Mouse (Mus musculus): ENCODE results near the gene Phf13. TPM values are rescaled to one million over a fixed set of nuclear protein-coding genes. Genes with fewer than 3 reads are reported as not detected.
A peak's percentile ranks its signal among the peaks of the same experiment; 100 is the strongest.

Phf13 gene
- polyA plus RNA-seq, 1 experiment from 2014 or later: 23.1 TPM

- DNase-seq (ENCODE audit: low spot score) (no peak), ATAC-seq (replicated peaks; ENCODE audit: insufficient number of reproducible peaks, low FRiP score, low TSS enrichment, low read depth) (peak; percentile 5; the same call in 1 of the 2 replicates)
- Histone ChIP-seq H3K36me3 (replicated peaks; ENCODE audit: control insufficient read depth, insufficient read depth, low read depth, low read length) (no peaks in the 10 kb centered on the region), H3K4me1 (ENCODE audit: control insufficient read depth, insufficient read depth, low read length) (peaks cover 4% of the 10 kb centered on the region), H3K4me2 (ENCODE audit: low read depth, low read length) (peak overlapping the region; percentile 100), H3K4me3 (ENCODE audit: low read depth, low read length) (peak overlapping the region; percentile 73), H3K27me3 (ENCODE audit: control insufficient read depth, insufficient read depth, low read length) (no peaks in the 10 kb centered on the region; the same call in 1 of the 2 replicates), H3K9me3 (replicated peaks; ENCODE audit: control insufficient read depth, low read length) (no peaks in the 10 kb centered on the region), H3K27ac (replicated peaks; ENCODE audit: low read depth, low read length) (no peak overlapping the region), H3K9ac (replicated peaks; ENCODE audit: low read length) (peak overlapping the region; percentile 46)
- WGBS: 2% methylated on average over 10 of the region's 10 CpGs
Observed at GRCm38 (mm10) chr4:152010091-152010706, 14.1 kb upstream of the Phf13 start.

GRCm38 (mm10) chr4:152009076-152010051 lies 13.3 kb upstream of the Phf13 start:
- ATAC-seq (replicated peaks; ENCODE audit: insufficient number of reproducible peaks, low FRiP score, low TSS enrichment, low read depth) (peak; percentile 61), DNase-seq (ENCODE audit: low spot score) (peak; percentile 53)
- Histone ChIP-seq H3K36me3 (replicated peaks; ENCODE audit: control insufficient read depth, insufficient read depth, low read depth, low read length) (no peaks in the 10 kb centered on the region), H3K4me2 (ENCODE audit: low read depth, low read length) (peak overlapping the region; percentile 100), H3K27me3 (ENCODE audit: control insufficient read depth, insufficient read depth, low read length) (no peaks in the 10 kb centered on the region; the same call in 1 of the 2 replicates), H3K27ac (replicated peaks; ENCODE audit: low read depth, low read length) (peak overlapping the region; percentile 72), H3K4me3 (ENCODE audit: low read depth, low read length) (peak overlapping the region; percentile 73), H3K4me1 (ENCODE audit: control insufficient read depth, insufficient read depth, low read length) (peaks cover 4% of the 10 kb centered on the region), H3K9ac (replicated peaks; ENCODE audit: low read length) (peak overlapping the region; percentile 46), H3K9me3 (replicated peaks; ENCODE audit: control insufficient read depth, low read length) (no peaks in the 10 kb centered on the region)
- under 1% methylated on average over 110 of the region's 115 CpGs for WGBS

- H3K9ac ChIP-seq (replicated peaks; ENCODE audit: low read length): peak within 1 kb of the TSS; percentile 46
- H3K4me2 ChIP-seq (ENCODE audit: low read depth, low read length): peak within 1 kb of the TSS; percentile 100
- WGBS: 0% methylated on average over 42 of the region's 45 CpGs
- H3K9me3 ChIP-seq (replicated peaks; ENCODE audit: control insufficient read depth, low read length): no peaks in the 10 kb centered on the region
- H3K4me3 ChIP-seq (ENCODE audit: low read depth, low read length): peak within 1 kb of the TSS; percentile 73
- ATAC-seq (replicated peaks; ENCODE audit: insufficient number of reproducible peaks, low FRiP score, low TSS enrichment, low read depth) (peak; percentile 82), DNase-seq (ENCODE audit: low spot score) (peak; percentile 97)
- H3K27me3 ChIP-seq (ENCODE audit: control insufficient read depth, insufficient read depth, low read length): no peaks in the 10 kb centered on the region; the same call in 1 of the 2 replicates
- no peaks in the 10 kb centered on the region for H3K36me3 ChIP-seq (replicated peaks; ENCODE audit: control insufficient read depth, insufficient read depth, low read depth, low read length)
- H3K4me1 ChIP-seq (ENCODE audit: control insufficient read depth, insufficient read depth, low read length): peaks cover 4% of the 10 kb centered on the region
- peak within 1 kb of the TSS; percentile 72 for H3K27ac ChIP-seq (replicated peaks; ENCODE audit: low read depth, low read length)
Observed at GRCm38 (mm10) chr4:152008622-152009075, 12.6 kb upstream of the Phf13 start, which contains the start of gene Klhl21. Gene Klhl21, plus strand, starts transcription at chr4:152008803.

GRCm38 (mm10) chr4:152008148-152008500 lies 12.1 kb upstream of the Phf13 start:
- no peak for DNase-seq (ENCODE audit: low spot score)
- Histone ChIP-seq H3K4me2 (ENCODE audit: low read depth, low read length) (peak overlapping the region; percentile 100), H3K9me3 (replicated peaks; ENCODE audit: control insufficient read depth, low read length) (no peaks in the 10 kb centered on the region), H3K27ac (replicated peaks; ENCODE audit: low read depth, low read length) (no peak overlapping the region), H3K4me1 (ENCODE audit: control insufficient read depth, insufficient read depth, low read length) (peaks cover 4% of the 10 kb centered on the region), H3K4me3 (ENCODE audit: low read depth, low read length) (peak overlapping the region; percentile 73), H3K9ac (replicated peaks; ENCODE audit: low read length) (peak overlapping the region; percentile 46), H3K36me3 (replicated peaks; ENCODE audit: control insufficient read depth, insufficient read depth, low read depth, low read length) (no peaks in the 10 kb centered on the region), H3K27me3 (ENCODE audit: control insufficient read depth, insufficient read depth, low read length) (no peaks in the 10 kb centered on the region; the same call in 1 of the 2 replicates)
- ATAC-seq (replicated peaks; ENCODE audit: insufficient number of reproducible peaks, low FRiP score, low TSS enrichment, low read depth): no peak
- WGBS: 1% methylated on average over 14 of the region's 14 CpGs

GRCm38 (mm10) chr4:152007481-152008147 lies 11.6 kb upstream of the Phf13 start:
- ATAC-seq (replicated peaks; ENCODE audit: insufficient number of reproducible peaks, low FRiP score, low TSS enrichment, low read depth) (no peak), DNase-seq (ENCODE audit: low spot score) (no peak)
- Histone ChIP-seq H3K27me3 (ENCODE audit: control insufficient read depth, insufficient read depth, low read length) (no peaks in the 10 kb centered on the region; the same call in 1 of the 2 replicates), H3K36me3 (replicated peaks; ENCODE audit: control insufficient read depth, insufficient read depth, low read depth, low read length) (no peaks in the 10 kb centered on the region), H3K9ac (replicated peaks; ENCODE audit: low read length) (peak overlapping the region; percentile 23), H3K4me3 (ENCODE audit: low read depth, low read length) (peak overlapping the region; percentile 73), H3K4me2 (ENCODE audit: low read depth, low read length) (peak overlapping the region; percentile 100), H3K9me3 (replicated peaks; ENCODE audit: control insufficient read depth, low read length) (no peaks in the 10 kb centered on the region), H3K4me1 (ENCODE audit: control insufficient read depth, insufficient read depth, low read length) (peaks cover 4% of the 10 kb centered on the region), H3K27ac (replicated peaks; ENCODE audit: low read depth, low read length) (no peak overlapping the region)
- WGBS: 7% methylated on average over 8 of the region's 8 CpGs

- ATAC-seq (replicated peaks; ENCODE audit: insufficient number of reproducible peaks, low FRiP score, low TSS enrichment, low read depth) (no peak), DNase-seq (ENCODE audit: low spot score) (no peak)
- Histone ChIP-seq H3K4me1 (ENCODE audit: control insufficient read depth, insufficient read depth, low read length) (peaks cover 4% of the 10 kb centered on the region), H3K4me2 (ENCODE audit: low read depth, low read length) (no peak overlapping the region), H3K9me3 (replicated peaks; ENCODE audit: control insufficient read depth, low read length) (no peaks in the 10 kb centered on the region), H3K27me3 (ENCODE audit: control insufficient read depth, insufficient read depth, low read length) (no peaks in the 10 kb centered on the region; the same call in 1 of the 2 replicates), H3K9ac (replicated peaks; ENCODE audit: low read length) (no peak overlapping the region), H3K27ac (replicated peaks; ENCODE audit: low read depth, low read length) (no peak overlapping the region), H3K36me3 (replicated peaks; ENCODE audit: control insufficient read depth, insufficient read depth, low read depth, low read length) (no peaks in the 10 kb centered on the region), H3K4me3 (ENCODE audit: low read depth, low read length) (no peak overlapping the region)
- WGBS: 17% methylated on average over 3 of the region's 3 CpGs
Observed at GRCm38 (mm10) chr4:152006812-152007211, 10.8 kb upstream of the Phf13 start.

- no peaks in the 10 kb centered on the region for H3K9me3 ChIP-seq (replicated peaks; ENCODE audit: control insufficient read depth, low read length)
- no peak overlapping the region for H3K4me2 ChIP-seq (ENCODE audit: low read depth, low read length)
- ATAC-seq (replicated peaks; ENCODE audit: insufficient number of reproducible peaks, low FRiP score, low TSS enrichment, low read depth): no peak
- no peak overlapping the region for H3K4me3 ChIP-seq (ENCODE audit: low read depth, low read length)
- no peaks in the 10 kb centered on the region for H3K36me3 ChIP-seq (replicated peaks; ENCODE audit: control insufficient read depth, insufficient read depth, low read depth, low read length)
- peaks cover 4% of the 10 kb centered on the region for H3K4me1 ChIP-seq (ENCODE audit: control insufficient read depth, insufficient read depth, low read length)
- WGBS: 78% methylated on average over 6 of the region's 6 CpGs
- no peaks in the 10 kb centered on the region; the same call in 1 of the 2 replicates for H3K27me3 ChIP-seq (ENCODE audit: control insufficient read depth, insufficient read depth, low read length)
- no peak overlapping the region for H3K9ac ChIP-seq (replicated peaks; ENCODE audit: low read length)
- no peak for DNase-seq (ENCODE audit: low spot score)
- no peak overlapping the region for H3K27ac ChIP-seq (replicated peaks; ENCODE audit: low read depth, low read length)
Observed at GRCm38 (mm10) chr4:152006137-152006536, 10.1 kb upstream of the Phf13 start.

Measured in embryonic facial prominence, embryonic 11.5 days (tissue).